Mouse (Mus musculus) CH12.LX (cell line): ENCODE measurements around the gene Pom121l2.

Experiments used
- CTCF ChIP-seq, 2 experiments: IDR thresholded peaks in 1 of 2; conservative IDR thresholded peaks in 1 of 2; 2 replicates each; pipeline ENCODE4 v1.5.1; 2011 to 2012; ENCODE audit warnings: low read depth in 2 of 2, low read length in 2 of 2, improper control_type of control experiment in 1 of 2, inconsistent platforms in 1 of 2, mild to moderate bottlenecking in 1 of 2, moderate library complexity in 1 of 2
- RAD21 ChIP-seq: IDR thresholded peaks from 2 replicates; pipeline ENCODE4 v1.6.1; 2011; ENCODE audit warnings: low read depth, mild to moderate bottlenecking, low read length, improper control_type of control experiment, moderate library complexity

DNA sequence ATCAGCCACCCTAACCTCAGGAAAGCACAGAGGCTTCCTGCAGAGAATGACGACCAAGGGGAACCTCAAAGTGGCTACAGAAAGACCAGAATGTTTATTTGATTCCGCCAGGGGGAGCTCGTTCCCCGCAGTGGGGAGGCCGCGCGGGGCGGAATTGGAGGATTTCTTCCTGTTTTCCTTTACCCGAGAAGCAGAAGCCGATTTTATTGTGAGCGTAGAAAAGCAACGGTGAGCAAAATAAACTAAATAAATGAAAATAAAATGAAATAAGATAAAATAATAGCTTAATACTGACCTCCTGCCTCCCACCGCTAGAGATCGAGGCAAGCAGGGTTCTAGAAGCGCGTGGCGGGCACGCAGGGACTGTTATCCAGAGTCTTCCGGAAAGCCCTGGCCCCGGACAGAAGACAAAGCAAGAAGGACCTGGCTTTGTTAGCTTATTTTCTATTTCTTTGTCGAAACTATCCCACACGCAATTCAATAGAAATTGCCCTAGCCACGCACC, 6.7 kb upstream of the Pom121l2 start:
- TF ChIP-seq CTCF (conservative IDR thresholded peaks at IDR 0.05 in 1 of 2, IDR thresholded peaks at IDR 0.05 in 1 of 2; ENCODE audit: low read depth in 2 of 2, low read length in 2 of 2) (peak; percentile 31 to 95), RAD21 (peak; percentile 88)
